Mouse (Mus musculus): Measurements from ENCODE around the gene Unc45a.

DNA sequence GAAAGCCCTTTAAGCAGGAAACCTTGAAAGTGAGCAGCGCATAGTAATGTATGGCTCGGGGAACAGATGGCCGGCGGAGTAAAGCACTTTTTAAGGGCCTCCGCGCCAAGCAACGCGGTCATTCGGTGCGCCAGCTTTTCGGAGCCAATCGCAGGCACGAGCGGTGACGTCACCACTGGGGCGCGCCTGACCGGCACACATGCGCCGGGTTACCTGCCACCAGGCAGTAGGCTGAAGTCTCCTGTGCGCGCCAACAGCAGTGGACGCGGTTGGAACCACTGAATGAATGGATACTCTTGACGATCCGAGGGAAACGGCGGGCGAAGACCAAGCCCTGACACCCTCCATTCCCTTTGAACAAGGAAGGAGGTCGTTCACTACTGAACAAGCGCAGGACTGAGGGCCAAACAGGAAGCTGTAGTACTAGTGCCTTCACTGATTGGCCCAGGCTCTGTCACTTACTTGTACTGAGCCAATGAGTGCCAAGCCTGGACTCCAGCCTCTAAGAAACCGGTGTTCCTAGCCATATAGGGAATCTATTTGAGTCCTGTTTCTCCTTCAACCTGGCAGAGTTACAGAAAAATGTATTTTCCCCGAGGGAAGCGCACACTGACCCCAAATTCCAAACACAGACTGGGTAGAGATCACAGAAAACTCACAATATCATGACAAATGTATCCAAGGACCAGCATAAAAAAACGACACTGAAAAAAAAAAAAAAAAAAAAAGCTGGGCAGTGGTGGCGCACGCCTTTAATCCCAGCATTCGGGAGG lies 16.6 kb downstream of the Unc45a start, which contains the start of gene Rccd1:
- TF ChIP-seq CTCF (IDR thresholded peaks at IDR 0.05; ENCODE audit: insufficient read depth, low read length), result no peak
- TF ChIP-seq POLR2A (IDR thresholded peaks at IDR 0.05; ENCODE audit: borderline replicate concordance, extremely low read depth, low read depth, low read length), result peak; percentile 85; the same call in 1 of the 2 replicates
